Mouse (Mus musculus) urinary bladder, postnatal 36 days (tissue): ENCODE data around the gene Zfp110.
"Not testable (repeated sequence)": the region's sequence is repeated elsewhere in the genome, so short reads cannot be mapped to it uniquely, and the experiment has no call there.

Source experiments
- DNase-seq, 2 experiments: peaks; one replicate each; pipeline ENCODE4 v3.0.0; 2022; ENCODE audit warnings: low spot score in 2 of 2, mixed read lengths in 1 of 2

Gene Zfp110

DNA sequence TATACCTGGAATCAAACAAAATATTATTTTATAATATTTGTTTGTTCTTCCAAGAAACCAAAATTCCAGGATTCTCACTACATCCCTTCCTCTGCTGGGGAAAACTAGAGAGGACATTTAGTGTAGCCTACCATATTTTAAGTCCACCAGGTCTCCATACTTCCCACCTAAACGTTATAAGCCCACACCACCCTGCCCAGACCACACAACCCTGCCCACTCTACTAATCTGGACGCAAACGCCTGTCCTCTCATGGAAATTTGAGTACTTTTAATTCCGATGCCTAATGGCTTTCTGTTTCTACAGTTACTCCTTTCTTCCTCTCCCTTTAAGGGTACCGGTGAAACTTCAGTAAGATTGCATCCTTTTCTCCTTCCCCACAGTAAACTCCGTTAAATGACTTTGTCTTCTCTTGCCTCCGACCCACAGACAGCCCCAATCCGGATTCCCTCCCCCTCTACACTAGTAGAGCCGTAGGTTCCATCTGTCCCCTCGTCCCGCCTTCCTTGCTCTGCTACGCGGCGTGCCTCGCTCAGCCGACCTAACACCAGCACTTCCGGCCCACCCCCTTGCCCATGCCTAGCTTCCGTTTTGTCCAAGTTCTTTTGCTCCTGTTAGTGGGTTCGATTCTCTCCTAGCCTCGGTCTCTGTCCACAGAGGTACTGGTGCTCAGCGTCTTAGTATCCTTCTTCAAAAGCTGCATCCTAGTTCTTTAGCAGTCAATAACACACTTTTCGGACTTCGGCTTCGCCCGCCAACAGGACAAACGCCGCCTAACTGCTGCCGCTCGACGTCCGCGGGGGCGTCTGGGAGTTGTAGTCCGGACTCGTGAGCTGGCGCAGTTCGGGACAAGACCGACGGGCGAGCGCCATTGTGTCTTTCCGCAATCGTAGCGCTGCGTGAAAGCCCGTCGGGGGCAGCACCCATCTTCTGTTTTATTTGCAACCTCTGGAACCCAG is at the start of gene Zfp110:
TSS of gene Zfp110 (plus strand) at position 600 of the 959 bp plus-strand sequence.
- peak; percentile 91 for DNase-seq

DNA sequence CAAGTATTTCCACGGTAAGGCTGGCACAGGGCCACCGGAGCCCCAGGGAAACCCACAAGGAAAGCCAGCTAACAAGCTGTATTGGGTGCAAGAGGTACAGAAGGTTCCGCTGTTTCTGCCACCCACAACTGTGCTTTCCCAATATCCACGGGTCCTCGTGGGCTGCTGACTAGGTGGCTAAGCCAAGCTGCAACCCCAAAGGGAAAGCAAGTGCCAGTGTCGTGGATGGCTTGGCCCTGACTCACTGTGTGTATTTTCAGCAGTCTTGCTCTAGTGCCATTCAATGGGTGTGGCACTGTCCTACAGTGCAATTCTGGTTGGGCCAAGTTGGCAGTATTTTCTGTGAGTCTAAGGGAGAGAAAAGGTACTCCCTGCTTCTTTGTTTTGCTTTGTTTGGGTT is 47.2 kb upstream of the Zfp110 start:
- no peak for DNase-seq

DNA sequence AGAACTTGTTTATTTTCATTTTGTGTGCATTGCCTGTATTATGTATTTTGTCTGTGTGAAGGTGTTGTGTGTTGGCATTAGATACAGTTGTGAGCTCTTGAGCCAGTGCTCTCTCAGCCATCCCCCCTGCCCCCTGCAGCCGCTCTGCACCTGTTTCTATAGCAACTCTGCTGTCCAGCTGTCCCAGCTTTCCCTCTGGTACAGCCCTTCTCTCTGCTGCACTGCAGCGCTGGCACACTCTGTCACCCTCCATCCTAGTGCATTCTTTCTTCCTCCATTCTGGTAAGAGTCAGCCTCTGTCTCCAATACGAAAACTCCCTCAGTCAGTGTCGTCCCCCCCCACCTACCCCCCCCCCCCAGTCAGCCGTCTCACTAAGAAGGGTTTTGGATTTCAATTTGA is 46.5 kb upstream of the Zfp110 start:
- DNase-seq, result no peak

DNA sequence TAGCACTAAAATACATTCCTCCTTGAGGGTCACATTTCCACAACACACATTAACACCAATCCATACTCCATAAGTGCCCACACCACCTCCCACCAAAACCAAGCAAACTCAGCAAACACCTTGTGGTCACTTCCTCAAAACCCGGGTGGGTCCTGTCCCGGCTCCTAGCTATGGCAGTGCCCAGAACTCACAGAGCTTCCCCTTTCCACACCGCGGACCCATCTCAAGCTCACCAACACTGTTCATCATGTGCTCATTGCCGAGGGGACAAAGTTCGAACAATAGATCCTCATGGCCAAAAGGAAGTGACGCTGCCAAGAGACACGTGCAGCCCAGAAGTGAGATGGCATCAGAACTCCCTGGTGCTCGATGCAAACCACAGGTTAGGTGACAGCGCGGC is 41.9 kb upstream of the Zfp110 start:
- DNase-seq, result not testable (repeated sequence)

DNA sequence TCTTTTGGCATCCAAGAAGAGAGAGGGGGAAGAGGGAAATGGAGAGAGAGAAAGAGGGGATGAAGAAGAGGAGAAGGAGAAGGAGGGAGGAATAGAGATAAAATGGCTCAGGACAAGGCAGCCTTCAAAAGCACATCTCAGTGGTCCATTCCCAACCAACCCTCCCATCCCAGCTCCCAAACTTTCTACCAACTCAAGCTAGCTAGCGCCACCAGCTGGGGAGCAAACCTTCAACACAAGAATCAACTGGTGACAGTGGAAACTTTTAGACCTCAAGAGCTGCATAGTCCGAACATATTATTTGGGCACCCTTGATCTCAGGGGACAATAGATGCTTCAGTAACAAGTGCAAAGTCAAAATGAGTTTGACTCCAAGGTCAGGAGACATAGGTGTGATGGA is 36.6 kb upstream of the Zfp110 start:
- no peak for DNase-seq

DNA sequence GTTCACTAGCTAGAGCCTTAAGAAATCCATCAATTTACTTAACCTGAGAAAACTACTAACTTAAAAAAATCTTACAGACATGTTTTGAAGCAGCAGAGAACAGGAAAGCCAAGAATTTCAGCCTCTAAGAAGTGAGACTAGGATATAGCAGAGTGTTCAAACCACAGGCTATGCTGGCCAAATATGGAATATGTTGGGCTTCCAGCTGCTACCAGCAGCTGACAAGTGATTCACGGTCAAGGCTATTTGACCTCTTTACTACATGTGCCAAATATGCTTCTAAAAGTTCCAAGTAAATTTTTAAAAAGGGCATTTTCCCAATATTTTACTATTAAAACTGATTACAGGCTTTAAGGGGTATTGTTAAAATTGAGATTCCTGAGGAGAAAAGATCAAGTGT is 35.0 kb upstream of the Zfp110 start:
- DNase-seq, result no peak

DNA sequence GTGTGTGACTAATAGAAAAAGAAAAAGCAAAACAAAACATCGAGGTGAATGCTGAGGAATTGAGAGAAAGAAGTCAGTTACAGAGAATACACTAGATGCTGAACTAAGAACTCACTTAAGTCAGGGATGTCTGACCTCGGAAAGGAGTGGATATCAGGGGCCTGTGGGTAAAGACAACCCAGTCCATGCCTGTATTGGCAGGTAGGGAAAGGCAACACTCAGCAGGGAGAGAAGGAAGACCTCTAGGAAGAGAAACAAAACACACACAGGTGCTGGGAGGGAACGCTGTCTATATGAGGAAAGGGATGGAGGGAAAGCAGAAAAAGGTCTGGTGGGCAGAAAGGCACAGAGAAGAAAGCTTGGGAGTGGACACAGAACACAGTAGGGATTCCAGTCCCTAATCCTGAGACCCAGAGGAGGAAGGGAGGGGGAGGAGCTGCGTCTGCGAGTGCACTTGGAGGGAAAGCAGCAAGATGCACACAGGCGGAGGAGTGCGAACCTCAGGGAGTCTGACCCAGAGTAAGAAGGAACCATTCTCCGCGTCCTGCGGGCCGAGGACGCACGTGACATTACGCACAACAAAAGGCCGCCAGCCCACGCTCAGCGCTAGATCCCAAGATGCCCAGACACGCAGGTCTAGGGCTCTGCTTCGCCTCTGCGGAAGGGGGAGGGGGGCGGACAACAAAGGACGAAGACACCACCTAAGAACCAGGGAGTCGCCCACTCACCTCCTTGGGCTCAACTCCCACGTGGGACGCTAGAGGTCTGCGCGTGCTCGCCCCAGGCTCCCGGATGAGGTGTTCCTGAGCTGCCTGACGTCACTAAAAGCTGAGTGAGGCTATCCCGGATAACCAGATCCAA is 31.5 kb upstream of the Zfp110 start, which contains the start of gene Zscan18:
TSS of gene Zscan18 (minus strand) at position 770 of the 861 bp plus-strand sequence.
- peak; percentile 49 to 65 for DNase-seq

DNA sequence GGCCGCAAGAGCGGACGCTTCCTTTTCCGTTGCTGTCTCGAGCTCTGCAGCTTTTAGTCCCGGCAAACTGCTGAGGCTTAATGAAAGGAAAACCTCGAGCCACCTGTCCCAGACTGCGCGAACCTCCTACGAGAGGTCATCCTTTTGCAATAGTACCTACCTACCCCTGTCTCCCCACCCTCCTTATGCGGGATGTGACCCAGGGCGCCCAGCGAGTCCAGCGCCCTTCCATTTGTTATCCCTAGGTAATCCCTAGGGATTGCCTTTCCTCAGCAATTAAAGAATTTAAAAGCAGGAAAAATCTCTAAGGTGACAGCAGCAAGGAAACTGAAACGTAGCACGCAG is 30.9 kb upstream of the Zfp110 start:
- DNase-seq, result no peak

DNA sequence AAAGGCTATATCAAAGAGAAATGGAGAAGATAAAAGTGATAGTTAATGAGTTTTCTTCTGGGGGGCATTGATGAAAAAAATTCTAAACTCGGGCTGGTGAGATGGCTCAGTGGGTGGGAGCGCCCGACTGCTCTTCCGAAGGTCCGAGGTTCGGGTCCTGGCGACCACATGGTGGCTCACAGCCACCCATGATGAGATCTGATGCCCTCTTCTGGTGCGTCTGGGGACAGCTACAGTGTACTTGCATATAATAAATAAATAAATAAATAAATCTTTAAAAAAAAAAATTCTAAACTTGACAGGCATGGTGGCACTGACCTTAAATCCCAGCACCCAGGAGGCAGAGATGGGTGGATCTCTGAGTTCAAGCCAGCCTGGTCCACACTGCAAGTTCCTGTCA is 19.0 kb upstream of the Zfp110 start:
- DNase-seq, result no peak

DNA sequence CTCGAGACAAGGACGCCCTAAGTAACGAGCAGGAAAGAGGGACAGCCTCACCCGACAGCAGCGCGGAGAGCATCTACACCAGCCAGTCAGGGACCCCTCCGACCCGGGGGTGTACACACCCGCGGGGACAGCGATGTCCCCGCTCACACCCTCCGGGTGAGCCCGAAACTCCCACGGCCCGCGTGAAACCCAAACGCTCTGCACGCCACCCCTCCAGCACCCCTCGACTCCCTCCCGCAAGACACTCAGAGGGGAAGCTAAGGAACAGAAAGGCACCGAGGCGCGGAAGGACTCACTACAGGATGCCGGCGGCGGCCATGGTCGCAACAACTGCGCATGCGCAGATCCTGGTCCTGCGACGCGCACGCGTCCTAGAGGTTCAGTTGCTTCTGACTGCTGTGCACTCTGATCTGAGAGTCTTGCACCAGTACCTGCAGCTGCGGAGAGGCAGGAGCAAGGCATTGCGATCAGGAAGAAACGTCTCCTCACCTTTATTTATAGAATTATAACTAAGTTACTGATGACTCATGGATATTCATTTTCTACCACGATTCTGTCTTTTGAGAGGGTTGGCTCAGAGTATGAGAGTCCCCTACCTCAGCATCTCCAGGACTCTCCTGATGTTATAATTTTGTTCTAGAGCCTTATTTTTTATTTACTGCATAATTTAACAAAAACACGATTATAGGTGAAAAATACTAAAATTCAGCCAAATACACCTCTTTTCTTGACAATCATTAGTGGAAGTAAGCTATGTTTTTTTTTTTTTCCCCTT is 15.9 kb upstream of the Zfp110 start, which contains the start of gene Zfp329:
TSS of gene Zfp329 (minus strand) at position 338 of the 775 bp plus-strand sequence.
- DNase-seq, result peak; percentile 86 to 88

DNA sequence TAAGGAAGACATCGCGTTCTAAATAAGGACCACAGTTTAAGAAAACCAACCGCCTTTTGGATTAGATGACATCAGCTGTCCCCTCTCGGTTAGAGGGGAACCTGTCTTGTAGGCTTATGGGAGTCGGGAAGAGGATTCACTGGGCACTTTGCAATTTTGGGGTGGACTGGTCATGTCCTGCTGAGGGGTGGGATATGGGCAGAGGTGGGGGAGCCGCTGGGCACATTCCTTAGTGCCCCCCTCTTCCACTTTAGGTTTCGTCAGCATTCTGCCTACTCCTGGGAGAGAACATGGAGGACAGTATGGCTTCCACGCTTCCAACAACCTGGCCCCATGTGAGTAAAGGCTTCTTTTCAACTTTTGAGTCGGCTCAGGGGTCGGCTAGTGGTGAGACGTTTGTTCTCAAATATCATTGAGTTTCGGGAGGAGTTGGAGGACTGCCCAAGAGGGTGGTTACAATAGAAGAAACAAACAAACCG is 671 bp downstream of the Zfp110 start:
- no peak for DNase-seq

DNA sequence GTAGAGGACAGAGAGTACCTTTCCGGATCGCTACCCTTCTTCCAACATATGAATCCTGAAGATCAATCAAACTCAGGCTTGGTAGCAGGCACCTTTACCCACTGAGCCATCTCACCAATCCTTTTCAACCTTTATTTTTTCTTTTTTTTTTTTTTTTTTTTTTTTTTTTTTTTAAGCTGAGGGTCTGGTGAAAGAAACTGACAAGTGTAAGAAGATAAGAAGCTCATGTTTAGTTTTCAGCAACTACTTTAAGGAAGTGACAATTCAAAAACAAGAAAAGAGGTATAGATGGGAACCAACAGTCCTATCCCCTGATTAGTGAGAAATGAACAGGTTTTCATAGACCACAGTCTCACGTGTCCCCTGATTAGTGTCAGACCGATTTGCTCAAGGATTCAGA is 1.2 kb downstream of the Zfp110 start:
- DNase-seq, result no peak

DNA sequence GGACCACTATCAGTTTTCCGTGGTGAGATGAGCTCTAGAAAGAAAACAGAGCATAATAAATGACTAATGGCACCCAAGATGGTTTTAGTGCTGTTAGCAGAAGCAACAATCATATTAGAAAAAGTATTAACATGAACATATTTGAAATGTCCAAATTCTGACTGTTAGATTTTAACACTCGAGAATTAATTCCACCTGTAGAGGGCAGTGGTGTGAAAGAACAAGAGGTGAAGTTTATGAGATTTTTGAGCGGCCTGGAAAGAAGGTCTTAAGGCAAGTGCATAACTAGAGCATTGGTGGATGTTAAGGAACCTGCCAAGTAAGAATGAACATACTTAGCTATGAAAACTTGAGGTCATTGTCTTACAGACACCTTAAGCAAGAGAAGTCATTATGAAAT is 39.7 kb downstream of the Zfp110 start:
- no peak for DNase-seq

DNA sequence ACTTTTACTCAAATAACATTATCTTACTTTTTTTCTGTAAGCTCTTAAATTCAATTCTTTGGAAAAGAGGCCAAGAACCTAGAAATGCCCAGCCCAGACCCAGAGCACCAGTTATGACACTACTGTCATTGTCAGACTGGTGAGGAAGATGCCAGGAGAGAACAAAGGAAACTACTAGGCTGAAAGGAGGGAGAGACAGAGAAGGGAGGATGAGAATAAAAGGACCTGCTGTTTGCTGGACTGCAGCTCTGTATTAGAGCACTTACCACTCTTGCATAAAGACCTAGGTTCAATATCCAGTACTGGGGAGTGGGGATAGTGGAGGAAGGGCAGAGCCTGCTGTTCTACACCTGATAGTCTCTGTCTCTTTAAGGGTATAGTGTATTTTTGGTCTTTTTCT is 45.5 kb downstream of the Zfp110 start:
- no peak for DNase-seq

DNA sequence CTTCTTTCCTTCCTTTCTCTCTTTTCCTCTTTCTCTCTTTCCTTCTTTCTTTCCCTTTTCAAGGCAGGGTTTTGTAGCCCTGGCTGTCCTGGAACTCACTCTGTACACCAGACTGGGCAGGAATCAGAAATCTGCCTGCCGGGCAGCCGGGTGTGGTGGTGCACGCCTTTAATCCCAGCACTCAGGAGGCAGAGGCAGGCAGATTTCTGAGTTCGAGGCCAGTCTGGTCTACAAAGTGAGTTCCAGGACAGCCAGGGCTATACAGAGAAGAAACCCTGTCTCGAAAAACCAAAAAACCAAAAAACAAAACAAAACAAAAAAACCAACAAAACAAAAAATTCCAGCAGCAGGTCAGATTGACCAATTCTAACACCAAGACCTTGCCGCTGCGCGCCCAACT is 45.9 kb downstream of the Zfp110 start:
- not testable (repeated sequence) for DNase-seq

DNA sequence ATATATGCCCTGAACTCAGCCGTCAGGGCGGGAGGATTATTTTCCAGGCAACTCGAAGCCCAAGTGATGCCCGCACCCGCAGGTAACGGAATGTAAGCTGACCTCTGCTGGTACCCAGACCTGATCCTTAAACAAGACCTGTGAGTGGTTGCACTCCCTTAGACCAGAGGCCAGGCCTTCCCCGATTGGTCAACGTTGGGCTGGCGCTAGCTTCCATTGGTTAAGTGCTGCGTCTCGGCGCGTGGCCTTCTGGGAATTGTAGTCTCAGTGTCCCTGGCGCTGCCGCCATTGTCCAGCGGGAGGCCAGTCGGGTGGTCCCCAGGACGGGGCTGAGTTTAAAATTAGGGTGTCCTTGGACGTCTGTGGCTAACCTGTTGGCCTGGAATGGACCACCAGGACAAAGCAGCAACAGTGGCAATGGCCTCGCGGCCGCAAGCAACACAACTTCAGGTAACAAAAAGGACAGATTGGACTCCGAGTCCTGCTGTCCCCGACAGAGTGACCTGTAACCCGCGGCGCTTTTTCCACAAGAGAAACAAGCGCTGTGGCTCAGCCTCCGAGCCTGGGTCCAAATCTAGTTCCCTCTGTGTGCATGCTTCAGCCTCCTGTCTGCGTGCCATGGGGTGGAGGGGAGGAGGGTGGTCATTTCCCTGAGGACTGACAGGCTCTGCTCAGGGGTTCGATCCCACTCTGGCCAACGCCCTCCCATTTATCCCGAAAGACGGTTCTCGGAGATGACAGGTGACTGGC is 46.5 kb downstream of the Zfp110 start, which contains the start of gene Zfp128:
TSS of gene Zfp128 (plus strand) at position 267 of the 750 bp plus-strand sequence.
- peak; percentile 89 to 94 for DNase-seq

DNA sequence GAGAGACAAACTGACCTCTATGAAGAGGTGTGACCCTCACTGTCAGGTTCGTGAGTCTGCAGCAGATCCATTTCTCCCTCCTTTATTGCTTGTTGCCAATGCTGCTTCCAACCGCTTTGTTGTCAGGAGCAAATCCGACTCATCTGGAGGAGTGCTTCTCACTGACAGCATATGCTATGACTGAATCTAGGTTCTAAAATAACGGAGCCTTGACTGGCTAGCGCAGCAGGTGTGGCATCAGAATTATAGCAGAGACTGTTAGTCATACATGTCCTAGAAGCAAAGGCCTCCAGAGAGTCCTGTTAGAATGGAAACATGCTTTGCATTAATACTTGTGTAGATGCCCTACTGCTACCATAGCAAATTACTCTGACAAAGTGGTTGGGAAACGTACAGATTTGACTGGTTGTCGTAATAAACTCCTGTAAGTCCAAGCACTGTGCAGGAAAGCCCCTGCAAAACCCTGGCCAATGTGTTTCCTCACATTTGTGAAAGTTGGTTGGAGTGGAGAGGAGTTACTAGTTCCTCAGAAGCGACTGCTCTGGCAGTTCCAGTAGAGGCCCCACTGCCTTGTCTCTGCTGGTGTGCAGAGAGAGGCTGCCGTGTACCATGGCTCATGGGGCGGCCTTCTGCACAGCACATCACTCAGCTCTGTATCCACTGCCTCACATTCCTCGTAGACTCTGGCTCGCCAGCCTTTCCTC is 52.2 kb downstream of the Zfp110 start:
- DNase-seq, result no peak

DNA sequence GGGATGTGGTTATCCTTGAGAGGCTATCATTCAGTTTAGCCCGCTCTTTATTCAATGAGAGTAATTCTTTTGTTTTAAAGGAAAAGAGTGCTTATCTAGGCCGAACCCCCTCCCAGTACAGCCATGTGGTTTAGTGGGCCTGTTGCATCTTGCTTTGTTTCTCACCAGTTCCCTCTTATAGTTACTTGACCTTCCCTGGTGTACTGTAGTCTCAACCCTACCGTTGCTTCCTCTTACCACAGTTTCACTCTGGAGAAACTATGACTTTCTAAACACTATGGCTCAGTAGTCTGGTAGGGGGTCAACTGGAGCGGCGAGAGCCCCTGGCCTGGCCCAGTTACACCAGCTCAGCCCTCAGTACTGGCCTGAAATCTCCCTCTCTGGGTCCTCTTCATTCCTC is 53.0 kb downstream of the Zfp110 start:
- no peak for DNase-seq

DNA sequence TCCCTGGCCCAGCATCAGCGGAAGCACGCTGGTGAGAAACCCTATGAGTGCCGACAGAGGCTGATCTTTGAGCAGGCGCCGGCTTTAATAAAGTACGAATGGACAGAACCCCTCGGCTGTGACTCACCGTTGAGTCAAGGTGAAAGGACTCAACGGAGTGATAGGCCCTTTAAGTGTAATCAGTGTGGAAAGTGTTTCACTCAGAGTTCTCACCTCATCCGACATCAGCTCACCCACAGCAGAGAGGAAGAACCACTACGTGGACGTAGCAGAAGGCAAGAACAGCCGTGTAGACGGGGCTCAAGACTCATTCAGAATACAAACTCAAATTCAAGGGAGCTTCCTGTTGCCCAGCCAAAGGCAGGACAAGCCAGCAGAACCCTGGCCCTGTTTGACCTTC is 56.4 kb downstream of the Zfp110 start:
- no peak for DNase-seq

DNA sequence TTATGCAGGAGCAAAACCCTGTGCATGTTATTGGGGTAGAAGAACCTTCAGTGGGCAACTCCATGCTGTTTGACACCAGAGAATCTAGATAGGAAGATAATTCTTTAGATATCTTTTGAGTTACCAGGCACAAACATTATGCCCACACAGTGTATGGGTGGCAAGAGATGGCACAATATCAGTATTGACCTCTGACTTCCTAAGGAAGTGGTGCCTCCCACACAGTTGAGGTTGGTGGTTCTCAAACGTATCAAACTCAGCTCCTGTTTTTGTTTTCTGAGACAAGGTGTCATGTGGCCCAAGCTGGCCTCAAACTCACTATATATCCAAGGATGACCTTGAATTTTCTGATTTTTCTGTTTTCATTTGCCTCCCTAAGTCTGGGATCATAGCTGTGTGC is 56.8 kb downstream of the Zfp110 start:
- DNase-seq, result no peak
